Mouse (Mus musculus) neural tube, embryonic 14.5 days (tissue): ENCODE measurements around the gene Yy1. TPM values are rescaled to one million over a fixed set of nuclear protein-coding genes. Genes with fewer than 3 reads are reported as not detected.

Experiments used
- ATAC-seq: fragments of 200-750 bp; cut with Nextera tagmentation; 2 replicates; pipeline ENCODE4 v1.8.0; 2017; ENCODE audit warnings: low read depth, mild to moderate bottlenecking, moderate TSS enrichment, moderate library complexity
- H3K27ac ChIP-seq: fragments of 300-500 bp; sonication (generic); 2 replicates; pipeline ENCODE4 v1.5.1; 2014; ENCODE audit warnings: low read depth, mild to moderate bottlenecking, control low read depth, low read length, moderate library complexity, mixed read lengths
- H3K27me3 ChIP-seq: fragments of 300-500 bp; sonication (generic); 2 replicates; pipeline ENCODE4 v1.6.1; 2014; ENCODE audit warnings: low read length; ENCODE audit not compliant: control insufficient read depth, insufficient read depth
- H3K36me3 ChIP-seq: fragments of 300-500 bp; sonication (generic); 2 replicates; pipeline ENCODE4 v1.6.1; 2014; ENCODE audit warnings: low read length, mixed read lengths; ENCODE audit not compliant: control insufficient read depth, insufficient read depth
- H3K4me1 ChIP-seq: fragments of 300-500 bp; sonication (generic); 2 replicates; pipeline ENCODE4 v1.6.1; 2014; ENCODE audit warnings: low read length; ENCODE audit not compliant: control insufficient read depth, insufficient read depth
- H3K4me2 ChIP-seq: fragments of 300-500 bp; sonication (generic); 2 replicates; pipeline ENCODE4 v1.6.1; 2014; ENCODE audit warnings: mild to moderate bottlenecking, low read depth, low read length, control low read depth
- H3K4me3 ChIP-seq: fragments of 300-500 bp; sonication (generic); 2 replicates; pipeline ENCODE4 v1.5.1; 2014; ENCODE audit warnings: low read depth, low read length, control low read depth, mixed read lengths
- H3K9ac ChIP-seq: fragments of 300-500 bp; sonication (generic); replicated peaks from 2 replicates; pipeline ENCODE4 v1.6.1; 2014; ENCODE audit warnings: low read depth, mild to moderate bottlenecking, control low read depth, low read length, mixed read lengths
- H3K9me3 ChIP-seq: fragments of 300-500 bp; sonication (generic); 2 replicates; pipeline ENCODE4 v1.6.1; 2016; ENCODE audit warnings: low read length; ENCODE audit not compliant: control insufficient read depth
- WGBS: fragments of 180-500 bp; shearing (Covaris S2); extraction: QIAGEN DNeasy Blood & Tissue Kit; methylation state at CpG from one replicate; pipeline ENCODE4 v1.1.7; 2014; 5-methylcytosine and 5-hydroxymethylcytosine counted together
- polyA plus RNA-seq: library from polyadenylated mRNA; unstranded; fragments of >200 nt; fragmentation: Nextera tagmentation; extraction: Ambion mirVana; gene quantifications from 2 replicates; pipeline ENCODE4 v1.2.1, GENCODE M21; 2014

Gene Yy1
- polyA plus RNA-seq, 1 experiment from 2014 or later: 14.9 TPM

DNA sequence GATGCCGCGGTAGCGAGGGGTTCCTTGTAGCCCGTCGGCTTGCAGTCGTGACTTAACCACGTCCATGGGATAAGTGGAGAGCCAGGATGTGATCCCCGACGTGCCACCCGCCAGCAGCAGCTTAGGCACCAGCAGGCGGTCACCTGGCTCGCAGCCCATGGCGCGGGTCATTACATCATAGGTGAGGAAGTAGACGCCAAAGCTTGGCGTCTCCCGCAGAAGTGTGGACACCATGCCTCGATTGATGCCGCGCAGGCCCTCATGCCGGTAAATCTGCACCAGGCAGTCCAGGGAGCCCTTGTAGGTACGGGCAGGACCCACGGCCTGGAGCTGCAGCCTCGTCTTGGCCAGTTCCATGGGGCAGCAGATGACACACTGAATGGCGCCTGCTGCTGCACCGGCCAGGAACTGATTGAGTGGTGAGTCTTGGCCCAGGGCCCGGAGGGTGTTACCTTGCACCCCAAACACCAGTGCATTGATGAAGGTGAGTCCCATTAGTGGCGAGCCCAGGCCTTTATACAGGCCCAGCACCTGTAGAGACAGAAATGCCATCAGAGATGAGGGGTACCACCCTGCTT, 34.3 kb downstream of the Yy1 start:
- H3K9me3 ChIP-seq: no peaks in the 10 kb centered on the region
- H3K27me3 ChIP-seq: no peaks in the 10 kb centered on the region
- ATAC-seq: no peak
- no peak overlapping the region for H3K9ac ChIP-seq
- 0 out of 2 replicates have a peak, but pooled peaks cover 2% of the 10 kb centered on the region for H3K4me1 ChIP-seq
- 96% methylated on average over 28 of the region's 28 CpGs for WGBS
- H3K27ac ChIP-seq: no peak overlapping the region
- H3K4me2 ChIP-seq: no peak overlapping the region
- H3K4me3 ChIP-seq: no peak overlapping the region
- 0 out of 2 replicates have a peak, but pooled peaks cover 8% of the 10 kb centered on the region for H3K36me3 ChIP-seq

DNA sequence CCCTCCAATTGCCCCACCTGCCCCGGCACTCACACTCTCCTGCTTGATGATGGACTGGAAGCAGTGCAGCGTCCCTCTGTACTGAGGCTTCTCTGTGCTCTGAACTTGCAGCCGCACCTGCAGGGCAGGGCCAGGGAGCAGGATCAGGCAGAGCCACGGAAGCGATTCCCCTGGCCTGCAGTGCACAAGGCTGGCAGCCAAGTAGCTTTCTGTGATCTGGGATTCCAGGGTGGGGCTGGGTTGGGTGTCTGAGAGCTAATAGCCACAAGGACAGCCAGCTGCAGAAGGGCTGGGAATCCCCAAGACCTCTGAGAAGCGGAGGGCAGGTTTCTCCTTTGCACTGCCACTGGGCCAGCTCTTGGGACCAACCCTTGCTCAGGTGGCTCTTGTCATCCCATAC, 34.9 kb downstream of the Yy1 start:
- Histone ChIP-seq H3K27me3 (no peaks in the 10 kb centered on the region), H3K4me1 (0 out of 2 replicates have a peak, but pooled peaks cover 6% of the 10 kb centered on the region), H3K27ac (no peak overlapping the region), H3K9me3 (no peaks in the 10 kb centered on the region), H3K9ac (no peak overlapping the region), H3K4me3 (no peak overlapping the region), H3K36me3 (0 out of 2 replicates have a peak, but pooled peaks cover 8% of the 10 kb centered on the region), H3K4me2 (no peak overlapping the region)
- WGBS: 100% methylated on average over 6 of the region's 6 CpGs
- no peak for ATAC-seq

DNA sequence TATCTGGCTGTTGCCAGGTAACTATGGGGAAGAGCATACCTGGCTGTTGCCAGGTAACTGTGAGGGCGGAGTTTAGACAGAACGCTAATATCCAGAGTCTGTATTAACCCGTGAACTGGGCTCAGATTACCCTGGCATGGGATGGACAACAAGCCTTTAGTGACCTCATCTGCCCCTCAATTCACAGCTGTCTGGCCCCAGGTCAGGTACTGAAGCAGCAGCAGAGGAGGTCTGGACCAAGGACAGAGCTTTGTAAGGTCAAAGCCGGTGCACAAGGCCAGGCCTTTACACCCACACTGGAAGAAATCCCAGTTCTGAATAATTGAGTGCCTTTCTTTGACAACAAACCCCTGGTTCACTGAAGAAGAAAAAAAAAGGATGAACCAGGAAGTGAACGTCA, 36.9 kb downstream of the Yy1 start:
- Histone ChIP-seq H3K27me3 (no peaks in the 10 kb centered on the region), H3K27ac (no peak overlapping the region), H3K4me2 (no peak overlapping the region), H3K9ac (no peak overlapping the region), H3K4me1 (peaks cover 9% of the 10 kb centered on the region), H3K9me3 (no peaks in the 10 kb centered on the region), H3K36me3 (0 out of 2 replicates have a peak, but pooled peaks cover 8% of the 10 kb centered on the region), H3K4me3 (no peak overlapping the region)
- no peak for ATAC-seq
- 87% methylated on average over 5 of the region's 5 CpGs for WGBS

DNA sequence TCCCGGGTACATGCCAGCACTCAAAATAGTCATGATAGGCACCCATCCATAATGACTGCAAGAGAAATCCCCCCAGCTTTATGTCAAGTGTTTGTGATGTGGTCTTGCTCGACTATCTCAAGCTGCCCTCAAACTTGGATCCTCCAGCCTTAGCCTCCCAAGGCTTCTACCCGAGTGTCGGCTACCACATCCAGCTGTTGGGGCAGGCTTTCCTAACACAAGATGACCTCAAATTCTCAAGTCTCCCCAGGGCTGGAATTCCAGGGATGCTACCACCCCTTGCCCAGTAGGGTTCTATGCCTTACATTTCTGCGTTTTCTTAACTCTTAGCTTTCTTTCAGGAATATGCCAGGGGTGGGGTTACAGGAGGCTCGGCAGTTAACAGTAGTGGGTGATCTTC, 37.6 kb downstream of the Yy1 start:
- 91% methylated on average over 6 of the region's 6 CpGs for WGBS
- Histone ChIP-seq H3K9me3 (no peaks in the 10 kb centered on the region), H3K9ac (no peak overlapping the region), H3K36me3 (0 out of 2 replicates have a peak, but pooled peaks cover 8% of the 10 kb centered on the region), H3K4me2 (no peak overlapping the region), H3K4me1 (peaks cover 16% of the 10 kb centered on the region), H3K27ac (no peak overlapping the region), H3K4me3 (no peak overlapping the region), H3K27me3 (no peaks in the 10 kb centered on the region)
- ATAC-seq: no peak

DNA sequence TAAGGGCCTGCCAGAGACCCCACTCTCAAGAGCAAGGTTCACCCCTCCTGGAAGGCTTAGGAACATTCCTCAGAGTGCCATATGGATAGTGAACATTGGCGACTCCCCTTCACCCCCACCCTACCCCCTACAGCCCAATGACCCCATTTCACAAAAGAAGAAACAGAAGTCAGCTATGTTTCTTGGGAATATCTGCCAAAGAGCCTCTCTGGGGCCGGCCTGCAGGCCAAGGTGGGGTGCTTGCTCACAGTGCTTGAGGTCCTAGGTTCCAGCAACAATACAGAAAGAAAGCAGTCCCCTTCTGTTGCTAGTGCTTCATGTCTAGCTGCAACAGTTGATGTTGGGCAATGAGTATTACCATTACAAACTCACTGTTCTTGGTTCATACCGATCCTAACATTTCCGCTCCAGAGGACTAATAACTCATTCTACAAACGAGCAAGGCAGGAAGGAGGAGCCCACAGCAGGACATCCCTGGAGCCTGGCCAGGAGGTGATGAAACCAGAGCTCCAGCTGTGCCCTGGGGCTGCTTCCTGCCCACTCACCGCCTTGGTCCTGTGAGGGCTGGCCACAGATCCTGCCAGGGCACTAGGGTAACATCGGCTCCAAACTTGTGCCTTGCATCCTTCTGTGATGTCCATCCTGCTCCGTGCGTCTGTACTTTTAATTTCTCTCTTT, 39.3 kb downstream of the Yy1 start:
- no peak overlapping the region for H3K27ac ChIP-seq
- 0 out of 2 replicates have a peak, but pooled peaks cover 4% of the 10 kb centered on the region for H3K36me3 ChIP-seq
- no peak overlapping the region for H3K4me3 ChIP-seq
- no peaks in the 10 kb centered on the region for H3K9me3 ChIP-seq
- H3K9ac ChIP-seq: no peak overlapping the region
- H3K27me3 ChIP-seq: no peaks in the 10 kb centered on the region
- no peak for ATAC-seq
- peaks cover 24% of the 10 kb centered on the region for H3K4me1 ChIP-seq
- H3K4me2 ChIP-seq: no peak overlapping the region
- 52% methylated on average over 9 of the region's 9 CpGs for WGBS

DNA sequence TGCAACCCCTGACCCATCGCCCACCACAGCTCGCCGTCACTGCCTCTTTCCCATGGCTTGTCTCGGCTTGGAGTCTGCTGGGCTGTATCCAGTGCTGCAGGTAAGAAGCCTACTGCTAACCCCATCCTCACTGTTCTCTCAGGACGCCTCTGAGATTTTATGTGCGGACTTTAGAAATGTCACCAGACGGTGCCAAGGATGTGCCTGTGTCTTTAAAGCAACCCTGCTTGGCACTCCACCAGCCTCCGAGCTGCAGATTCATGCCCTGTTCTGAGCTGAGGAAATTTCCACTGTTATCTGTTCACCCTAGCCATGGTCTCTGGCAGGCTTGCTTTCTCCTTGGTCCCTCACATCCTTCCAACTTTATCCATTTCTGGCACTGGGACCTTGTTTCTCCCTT, 40.1 kb downstream of the Yy1 start:
- Histone ChIP-seq H3K9ac (no peak overlapping the region), H3K4me2 (no peak overlapping the region), H3K4me1 (peaks cover 31% of the 10 kb centered on the region), H3K27ac (no peak overlapping the region), H3K36me3 (no peaks in the 10 kb centered on the region), H3K27me3 (no peaks in the 10 kb centered on the region), H3K9me3 (no peaks in the 10 kb centered on the region), H3K4me3 (no peak overlapping the region)
- 87% methylated on average over 8 of the region's 8 CpGs for WGBS
- ATAC-seq: no peak

DNA sequence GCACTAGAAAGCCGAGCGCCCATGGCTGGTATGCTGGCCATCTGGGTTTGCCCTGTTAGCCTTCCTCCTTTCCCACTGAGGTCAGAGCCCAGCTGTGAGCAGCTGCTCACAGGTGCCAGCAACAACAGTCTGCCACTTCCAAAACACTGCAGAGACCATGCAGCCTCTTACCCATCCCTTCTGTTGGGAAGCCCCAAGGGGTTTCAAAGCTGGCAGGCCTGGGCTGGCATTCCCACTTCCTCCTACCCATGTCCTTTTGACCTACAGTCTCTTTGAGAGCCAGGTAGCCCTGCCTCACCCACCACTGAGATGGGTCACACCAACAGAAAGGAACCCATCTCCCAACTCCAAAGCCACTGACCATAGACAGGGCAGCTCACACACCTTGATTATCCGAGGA, 40.6 kb downstream of the Yy1 start:
- H3K4me1 ChIP-seq: peaks cover 36% of the 10 kb centered on the region
- H3K27me3 ChIP-seq: no peaks in the 10 kb centered on the region
- WGBS: 93% methylated on average over 3 of the region's 3 CpGs
- no peak overlapping the region for H3K4me3 ChIP-seq
- no peak overlapping the region for H3K9ac ChIP-seq
- H3K27ac ChIP-seq: no peak overlapping the region
- H3K4me2 ChIP-seq: no peak overlapping the region
- no peak for ATAC-seq
- H3K9me3 ChIP-seq: no peaks in the 10 kb centered on the region
- no peaks in the 10 kb centered on the region for H3K36me3 ChIP-seq

DNA sequence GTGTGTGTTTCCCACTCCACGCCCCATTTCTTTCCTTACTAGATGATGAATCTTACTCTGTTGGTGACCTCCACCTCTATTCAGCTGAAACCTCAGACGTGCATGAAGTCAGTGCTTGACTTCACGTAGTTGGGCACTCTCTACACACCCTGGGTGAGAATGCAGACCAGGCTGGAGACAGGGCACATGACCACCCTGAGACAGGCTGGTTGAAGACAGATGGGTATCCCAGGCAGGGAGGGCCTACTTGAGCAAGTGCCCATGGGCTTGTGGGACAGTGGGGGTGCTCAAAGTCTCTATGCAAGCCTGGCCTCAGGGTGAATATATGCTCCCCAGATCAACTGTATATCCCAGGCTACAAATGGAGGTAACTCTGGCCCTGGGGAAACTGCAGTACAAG, 41.6 kb downstream of the Yy1 start:
- WGBS: 75% methylated on average over 3 of the region's 3 CpGs
- no peaks in the 10 kb centered on the region for H3K36me3 ChIP-seq
- H3K9ac ChIP-seq: peak overlapping the region; percentile 78; the same call in 1 of the 2 replicates
- no peak for ATAC-seq
- peaks cover 36% of the 10 kb centered on the region for H3K4me1 ChIP-seq
- H3K27ac ChIP-seq: no peak overlapping the region
- no peaks in the 10 kb centered on the region for H3K9me3 ChIP-seq
- H3K4me3 ChIP-seq: peak overlapping the region; percentile 73; the same call in 1 of the 2 replicates
- peak overlapping the region; percentile 87; the same call in 1 of the 2 replicates for H3K4me2 ChIP-seq
- no peaks in the 10 kb centered on the region for H3K27me3 ChIP-seq

DNA sequence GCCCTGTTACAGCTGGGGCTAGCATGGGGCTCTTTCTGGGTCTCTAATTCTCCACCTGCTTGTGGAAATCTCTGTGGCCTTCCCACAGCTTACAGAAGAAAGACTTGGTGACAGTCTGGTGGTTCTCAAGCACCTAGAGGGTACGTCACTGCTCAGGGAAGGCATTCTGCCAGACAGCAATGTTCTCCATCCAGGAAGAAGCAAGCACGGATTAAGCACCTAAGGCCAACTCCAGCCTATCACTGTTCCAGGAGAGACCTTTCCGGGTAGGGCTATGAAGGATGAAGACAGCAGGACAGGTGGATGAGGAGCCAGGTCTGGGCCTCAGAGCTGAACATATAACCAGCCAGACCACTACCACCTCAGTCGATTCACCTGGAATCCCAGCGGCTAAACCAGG, 42.0 kb downstream of the Yy1 start:
- H3K4me3 ChIP-seq: peak overlapping the region; percentile 73
- WGBS: 46% methylated on average over 5 of the region's 5 CpGs
- ATAC-seq: no peak
- no peaks in the 10 kb centered on the region for H3K36me3 ChIP-seq
- H3K9me3 ChIP-seq: no peaks in the 10 kb centered on the region
- peak overlapping the region; percentile 78 for H3K9ac ChIP-seq
- no peaks in the 10 kb centered on the region for H3K27me3 ChIP-seq
- H3K4me2 ChIP-seq: peak overlapping the region; percentile 87
- H3K27ac ChIP-seq: no peak overlapping the region
- H3K4me1 ChIP-seq: peaks cover 36% of the 10 kb centered on the region
